Mouse (Mus musculus) CH12F3 (cell line): Measurements from ENCODE around the gene Ryk.

Experiments
- in situ Hi-C: fragments of 300-500 bp; cut with MboI; formaldehyde crosslinking; loops from 2 replicates; pipeline ENCODE4 v1.14.3; 2020; ENCODE audit warnings: low sequenced_read_pairs

Gene Ryk

DNA sequence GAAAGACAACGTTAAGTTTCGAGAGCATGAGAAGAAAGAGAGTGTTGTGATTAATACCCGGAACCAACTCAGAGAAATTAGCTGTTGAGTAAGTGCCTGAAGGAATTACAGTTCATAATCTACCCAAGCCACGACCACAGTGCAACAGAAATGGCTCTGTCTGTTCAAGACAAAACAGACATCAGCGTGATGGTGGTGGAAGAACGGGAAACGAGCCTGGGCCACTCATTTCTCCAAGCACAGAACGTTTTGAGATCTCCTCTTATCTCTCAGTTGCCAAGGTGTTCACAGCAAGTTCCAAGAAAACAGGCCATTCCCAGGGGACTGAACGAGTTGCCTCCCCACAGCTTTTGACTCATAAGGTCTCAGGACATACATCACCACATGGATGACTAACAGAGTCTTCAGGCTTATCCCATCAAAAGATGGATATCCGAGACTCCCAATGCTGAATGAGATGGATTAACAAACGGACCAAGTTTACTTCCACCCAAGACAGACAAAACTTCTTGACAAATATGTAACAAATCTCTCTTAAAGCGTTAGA, 111.8 kb downstream of the Ryk start:
- in situ Hi-C loops: no loop called here

DNA sequence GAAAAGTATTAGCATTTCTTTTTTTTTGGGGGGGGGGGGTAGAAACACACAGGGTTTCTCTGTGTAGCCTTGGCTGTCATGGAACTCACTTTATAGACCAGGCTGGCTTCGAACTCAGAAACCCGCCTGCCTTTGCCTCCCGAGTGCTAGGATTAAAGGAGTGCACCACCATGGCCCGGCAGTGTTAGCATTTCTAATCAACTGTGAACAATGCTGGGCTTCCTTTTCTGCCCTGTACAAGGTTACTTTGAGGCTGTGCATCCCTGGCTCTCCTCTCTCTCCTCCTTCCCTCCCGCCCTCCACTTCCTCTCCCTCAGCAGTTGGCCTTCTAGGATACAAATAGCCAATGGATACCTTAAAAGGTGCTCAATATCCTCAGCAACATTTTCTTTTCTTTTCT, 114.0 kb downstream of the Ryk start:
- in situ Hi-C loops: no loop called here

DNA sequence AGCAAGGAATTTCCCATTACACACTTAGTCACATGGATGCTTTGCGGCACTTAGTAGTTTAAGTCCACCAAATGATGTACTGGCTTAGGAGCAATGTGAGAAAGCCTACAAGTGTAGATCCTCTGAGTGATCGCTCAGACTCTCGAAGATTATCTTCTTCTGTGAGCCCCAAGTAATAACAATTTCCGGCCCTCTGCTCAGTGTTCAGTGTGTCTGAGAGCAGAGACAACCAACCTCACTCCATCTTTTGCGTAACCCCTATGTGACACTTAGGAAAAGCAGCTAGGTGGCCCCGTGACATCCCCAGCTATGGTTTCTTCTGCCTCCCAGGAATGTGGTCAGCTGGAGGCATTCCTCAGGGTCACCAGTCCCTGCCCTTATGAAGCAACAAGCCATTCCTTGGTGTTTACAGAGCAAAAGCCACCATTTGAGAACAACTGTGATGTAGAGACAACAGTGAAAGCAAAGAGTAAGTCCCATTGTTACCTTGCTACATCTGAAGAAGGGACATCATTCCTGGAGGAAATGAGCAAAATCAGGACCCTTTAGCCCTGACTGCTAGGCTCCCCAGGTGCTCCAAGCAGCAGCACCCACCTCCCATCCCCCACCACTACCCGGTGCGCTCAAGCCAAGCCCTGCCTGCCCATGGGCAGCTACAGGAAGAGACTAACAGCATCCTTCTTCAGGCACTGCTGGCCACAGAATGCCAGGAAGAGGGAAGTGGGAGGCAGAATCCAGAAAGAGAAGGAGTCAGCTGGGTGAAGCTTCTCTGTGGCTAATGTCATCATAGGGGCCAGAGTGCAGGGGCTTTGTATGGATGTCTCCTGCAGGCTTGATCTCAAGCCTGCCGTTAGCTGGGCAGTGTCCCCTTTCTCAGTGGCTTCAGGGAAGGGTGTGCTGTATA, 116.6 kb downstream of the Ryk start:
- in situ Hi-C loops: no loop called here

- in situ Hi-C loops: no loop called here
Observed at GRCm38 (mm10) chr9:102955866-102956265, 121.1 kb downstream of the Ryk start.
